Mouse (Mus musculus): Measurements from ENCODE around the gene Mcm9.

DNA sequence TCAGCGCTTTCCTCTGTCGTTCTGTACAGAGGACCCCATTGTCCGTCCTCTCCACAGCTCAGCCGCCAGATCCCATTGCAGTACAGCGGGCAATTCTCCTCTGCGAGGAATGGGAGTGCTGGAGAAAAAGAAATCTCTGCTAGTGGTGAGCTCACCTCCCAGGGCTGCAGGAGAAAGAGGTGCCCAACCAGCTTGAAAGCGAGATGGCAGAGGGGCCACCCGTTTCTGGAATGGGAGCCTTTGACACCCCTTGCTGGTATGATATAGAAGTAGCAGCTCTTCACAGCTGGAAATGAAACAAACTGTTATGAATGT is 111.7 kb downstream of the Mcm9 start:
- no peak for TF ChIP-seq POLR2A (IDR thresholded peaks at IDR 0.05; ENCODE audit: borderline replicate concordance, extremely low read depth, insufficient read depth, insufficient read length, poor library complexity, severe bottlenecking)
- TF ChIP-seq CTCF (IDR thresholded peaks at IDR 0.05; ENCODE audit: borderline replicate concordance, extremely low read depth, insufficient read depth, insufficient read length), result no peak
